Mouse (Mus musculus) left cerebral cortex, adult 11 months (tissue): ENCODE data around the gene Tbl2.

Source experiments
- DNase-seq: peaks from one replicate; pipeline ENCODE4 v3.0.0; 2022; ENCODE audit warnings: low spot score

The Tbl2 gene

DNA sequence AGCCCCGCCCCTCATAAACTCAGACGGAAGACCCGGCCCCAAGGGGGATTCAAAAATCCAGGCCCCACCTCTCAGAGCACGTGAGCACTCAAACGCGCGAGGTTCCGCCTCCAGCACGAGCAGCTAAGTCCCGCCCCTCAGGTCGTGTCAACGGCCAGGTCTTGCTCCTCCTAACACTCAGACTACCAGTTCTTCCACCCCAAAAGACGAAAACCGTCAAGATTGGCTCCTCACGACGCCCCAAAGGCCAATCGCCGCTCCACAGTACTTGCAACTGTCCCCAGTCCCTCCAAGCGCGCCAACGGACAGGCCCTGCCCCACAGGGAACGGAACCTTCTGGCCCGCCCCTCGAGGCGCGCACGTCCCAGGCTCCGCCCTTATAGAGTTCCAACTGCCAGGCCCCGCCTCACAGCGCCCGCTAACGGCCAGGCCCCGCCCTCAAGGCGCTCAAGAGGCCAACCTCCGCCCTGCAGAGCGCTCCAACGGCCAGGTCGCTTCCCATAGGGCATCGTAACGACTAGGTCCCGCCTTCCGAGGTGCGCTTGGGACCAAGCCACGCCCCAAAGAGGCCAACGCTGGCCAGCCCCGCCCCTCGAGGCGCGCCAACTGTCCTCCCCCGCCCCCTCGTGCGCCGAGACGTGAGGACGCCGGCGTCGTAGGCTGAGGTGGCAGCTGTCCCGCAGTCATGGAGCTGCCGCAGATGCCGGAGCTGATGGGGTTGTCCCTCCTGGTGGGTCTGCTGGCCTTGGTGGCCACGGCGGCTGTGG lies at the start of gene Tbl2:
TSS of gene Tbl2 (plus strand) at position 605 of the 767 bp plus-strand sequence.
- peak; percentile 95 for DNase-seq

GRCm38 (mm10) chr5:135100981-135101380 lies 48.5 kb upstream of the Tbl2 start:
- no peak for DNase-seq

DNA sequence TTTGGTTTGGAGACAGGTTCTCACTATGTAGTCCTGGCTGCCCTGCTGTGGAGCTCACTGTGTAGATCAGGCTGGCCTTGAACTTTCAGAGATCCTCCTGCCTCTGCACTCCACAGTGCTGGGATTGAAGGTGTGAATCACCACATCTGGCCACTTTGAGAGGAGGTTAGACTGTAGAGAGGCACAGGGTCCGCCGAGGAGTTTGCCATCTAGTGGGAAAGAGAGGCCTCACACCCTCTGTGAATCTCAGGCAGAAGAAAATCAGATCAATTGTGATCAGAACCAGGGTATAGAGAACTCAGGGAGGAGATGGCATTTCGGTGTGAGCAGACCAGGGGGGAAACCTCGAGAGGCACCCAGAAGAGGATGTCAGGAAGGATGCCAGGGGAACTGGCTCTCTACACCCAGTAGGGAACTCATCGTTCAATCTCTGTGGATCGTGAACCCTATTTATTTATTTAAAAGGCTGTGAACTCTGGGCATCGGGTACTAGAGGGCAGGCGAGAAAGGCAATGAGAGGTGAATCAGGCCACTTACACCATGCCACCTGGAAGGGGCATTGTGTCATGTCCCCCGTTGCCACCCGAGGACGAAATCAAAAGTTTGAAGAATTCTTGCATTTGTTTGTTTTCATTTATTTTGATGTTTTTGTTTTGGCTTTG lies 45.3 kb upstream of the Tbl2 start:
- DNase-seq, result no peak

GRCm38 (mm10) chr5:135106758-135107256 lies 42.6 kb upstream of the Tbl2 start:
- DNase-seq, result peak; percentile 49

DNA sequence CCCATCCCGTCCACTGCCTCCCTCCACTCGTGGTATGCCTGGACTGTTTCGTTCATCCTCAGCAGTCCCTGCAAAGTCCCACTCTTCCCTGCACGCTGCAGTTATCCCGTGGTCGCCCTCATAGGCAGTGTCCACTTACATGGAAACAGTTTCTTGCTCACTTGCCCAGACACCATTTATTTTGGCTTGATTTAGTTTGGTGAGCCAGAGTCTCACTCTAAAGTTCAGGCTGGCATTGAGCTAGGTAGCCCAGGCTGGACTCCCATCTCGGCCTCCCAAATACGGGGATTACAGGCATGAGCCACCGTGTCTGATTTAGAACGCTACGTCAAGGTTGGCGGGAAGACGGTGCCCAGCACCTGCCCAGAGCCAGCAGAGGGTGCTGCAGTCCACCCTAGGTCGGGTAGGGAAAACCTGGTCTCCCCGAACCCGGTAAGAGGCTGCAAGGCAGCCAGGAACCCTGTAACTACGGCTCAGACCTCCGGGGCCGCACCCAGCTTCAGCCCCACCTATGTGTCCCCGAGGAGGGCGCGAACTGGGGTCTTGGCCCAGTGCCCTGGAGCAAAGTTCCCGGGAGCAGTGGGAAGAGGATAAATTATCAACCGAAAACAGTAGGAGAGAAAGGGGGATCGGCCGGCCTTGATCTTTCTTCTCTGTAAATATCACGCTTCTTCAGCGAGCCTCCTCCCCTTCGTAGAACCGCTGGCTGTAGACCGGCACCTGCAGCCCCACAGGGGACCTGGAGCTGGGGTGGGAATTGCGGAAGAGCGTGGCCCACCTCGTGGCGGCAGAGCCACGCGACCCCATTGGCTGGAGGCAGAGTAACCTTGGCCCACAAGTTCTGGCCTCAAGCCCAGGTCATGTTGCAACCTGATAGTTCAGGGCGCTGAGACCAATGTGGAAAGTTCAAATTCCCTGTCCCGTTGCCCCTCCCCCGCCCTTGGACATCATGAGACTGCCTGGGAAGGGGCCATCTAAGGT lies 41.6 kb upstream of the Tbl2 start:
- DNase-seq, result no peak

DNA sequence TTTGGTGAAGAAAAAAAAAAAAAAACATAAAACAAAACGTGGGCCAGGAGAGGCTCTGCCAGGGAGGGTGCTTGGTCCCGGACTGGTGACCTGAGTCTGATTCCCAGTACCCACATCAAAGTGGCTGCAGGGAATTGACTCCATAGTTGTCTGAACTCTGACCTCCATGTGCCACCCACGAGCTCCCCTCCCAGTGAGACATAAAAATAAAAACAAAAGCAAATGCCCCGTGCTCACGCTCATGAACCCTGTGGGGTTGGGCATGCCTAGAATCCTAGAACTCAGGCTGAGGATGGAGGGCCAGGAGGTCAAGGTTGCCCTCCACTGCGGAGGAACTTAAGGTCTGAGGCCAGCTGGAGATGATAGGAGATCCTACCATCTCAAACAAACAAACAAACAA lies 40.4 kb upstream of the Tbl2 start:
- DNase-seq, result no peak

- no peak for DNase-seq
Observed at GRCm38 (mm10) chr5:135109426-135109825, 40.0 kb upstream of the Tbl2 start.

- DNase-seq, result no peak
Observed at GRCm38 (mm10) chr5:135109976-135110375, 39.5 kb upstream of the Tbl2 start.

- no peak for DNase-seq
Observed at GRCm38 (mm10) chr5:135113782-135114181, 35.7 kb upstream of the Tbl2 start.

- DNase-seq, result no peak
Observed at GRCm38 (mm10) chr5:135115241-135115640, 34.2 kb upstream of the Tbl2 start.

DNA sequence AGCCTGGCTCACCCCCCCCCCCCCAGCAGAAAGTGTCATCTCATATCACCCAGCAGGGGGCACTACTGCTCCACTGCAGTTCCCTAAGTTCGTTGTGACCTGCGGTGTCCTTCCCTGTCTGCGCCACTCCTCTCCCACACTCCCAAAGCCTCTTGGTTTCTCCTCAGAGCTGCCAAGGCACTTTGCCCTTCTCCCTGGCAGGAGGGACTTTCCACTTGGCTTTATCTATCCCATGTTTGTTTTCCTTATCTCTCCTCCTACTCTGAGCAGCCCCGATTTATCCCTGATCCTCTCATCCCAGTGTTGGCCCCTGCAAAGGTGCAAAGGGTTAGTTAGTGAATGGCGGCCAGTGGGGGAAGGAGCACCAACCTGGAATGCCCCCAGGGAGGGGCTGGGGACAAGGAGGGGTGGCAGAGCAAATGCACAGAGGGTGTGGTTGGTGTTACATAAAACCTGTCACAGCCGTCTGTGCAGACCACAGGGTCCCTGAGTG lies 30.8 kb upstream of the Tbl2 start:
- no peak for DNase-seq

GRCm38 (mm10) chr5:135120753-135121152 lies 28.7 kb upstream of the Tbl2 start:
- no peak for DNase-seq

GRCm38 (mm10) chr5:135126121-135126520 lies 23.3 kb upstream of the Tbl2 start:
- DNase-seq, result no peak

GRCm38 (mm10) chr5:135127669-135128068 lies 21.8 kb upstream of the Tbl2 start:
- no peak for DNase-seq

DNA sequence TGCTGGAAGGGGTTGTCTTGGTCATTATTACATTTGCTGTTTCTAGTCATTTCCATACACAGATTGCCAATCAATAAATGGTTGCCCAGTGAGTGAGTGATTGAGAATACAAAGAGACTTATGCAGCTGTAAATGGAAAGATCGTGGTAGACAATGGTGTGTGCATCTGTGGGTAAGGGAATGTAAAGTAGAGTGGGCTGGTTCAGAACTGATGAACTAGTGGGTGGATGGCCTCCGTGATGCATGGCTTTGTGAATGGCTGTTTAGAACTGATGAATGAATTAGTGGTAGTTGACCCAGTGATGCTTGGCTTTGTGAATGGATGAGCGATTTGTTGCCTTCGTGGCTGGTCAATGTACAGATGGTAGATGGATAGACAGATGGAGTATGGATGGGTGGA lies 19.7 kb upstream of the Tbl2 start:
- DNase-seq, result no peak

- DNase-seq, result no peak
Observed at GRCm38 (mm10) chr5:135133736-135134405, 15.6 kb upstream of the Tbl2 start.

DNA sequence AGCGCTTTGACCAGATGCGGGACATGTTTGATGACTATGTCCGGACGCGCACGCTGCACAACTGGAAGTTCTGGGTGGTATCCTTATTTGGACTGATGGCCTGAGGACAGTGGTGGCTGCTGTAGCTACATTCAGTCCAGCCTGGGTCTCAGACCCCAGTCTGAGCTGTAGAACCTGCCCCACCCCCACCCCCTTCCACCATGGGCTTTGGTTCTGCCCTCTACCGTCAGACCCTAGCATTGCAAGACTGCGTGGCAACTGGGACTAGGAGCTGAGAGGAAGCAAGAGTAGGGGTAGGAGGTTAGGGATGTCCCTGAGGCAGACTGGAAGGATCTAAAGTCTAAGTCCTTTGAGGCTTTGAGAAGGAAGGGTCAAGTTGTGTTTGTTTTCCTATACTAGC lies 14.9 kb upstream of the Tbl2 start:
- DNase-seq, result no peak

DNA sequence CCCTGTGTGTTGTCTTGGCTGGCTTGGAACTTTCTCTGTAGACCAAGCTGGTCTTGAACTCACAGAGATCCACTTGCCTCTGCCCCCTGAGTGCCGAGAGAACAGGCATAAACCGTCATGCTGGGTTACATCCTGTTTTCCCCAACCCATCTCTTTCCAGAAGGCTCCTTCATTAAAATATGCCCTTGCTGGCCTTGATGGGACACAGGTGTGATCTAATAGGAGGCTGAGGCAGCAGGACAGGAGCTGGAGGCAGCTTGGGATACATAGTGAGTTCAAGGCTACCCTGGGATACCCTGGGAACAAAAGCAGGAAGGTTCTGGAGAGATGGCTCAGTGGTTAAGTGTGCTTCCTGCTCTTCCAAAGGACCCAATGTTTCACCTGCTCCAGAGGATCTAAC lies 9.6 kb upstream of the Tbl2 start:
- no peak for DNase-seq

DNA sequence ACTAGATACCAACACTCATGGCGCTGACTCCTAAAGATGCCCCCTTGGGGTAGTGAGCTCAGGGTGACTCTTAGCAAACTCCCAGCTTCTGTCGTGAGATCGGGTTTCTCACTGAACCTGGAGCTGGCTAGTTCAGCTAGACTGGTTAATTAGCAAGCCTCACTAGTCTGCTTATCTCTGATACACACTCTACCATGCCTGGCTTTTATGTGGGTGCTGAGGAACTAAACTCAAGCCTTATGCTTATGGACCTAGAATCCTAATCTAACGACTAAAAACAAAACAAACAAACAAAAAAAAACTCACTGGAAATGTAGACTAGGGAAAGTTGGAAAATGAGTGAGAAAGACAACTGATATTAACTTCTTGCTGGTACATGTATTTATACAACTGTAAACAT lies 5.0 kb upstream of the Tbl2 start:
- no peak for DNase-seq

DNA sequence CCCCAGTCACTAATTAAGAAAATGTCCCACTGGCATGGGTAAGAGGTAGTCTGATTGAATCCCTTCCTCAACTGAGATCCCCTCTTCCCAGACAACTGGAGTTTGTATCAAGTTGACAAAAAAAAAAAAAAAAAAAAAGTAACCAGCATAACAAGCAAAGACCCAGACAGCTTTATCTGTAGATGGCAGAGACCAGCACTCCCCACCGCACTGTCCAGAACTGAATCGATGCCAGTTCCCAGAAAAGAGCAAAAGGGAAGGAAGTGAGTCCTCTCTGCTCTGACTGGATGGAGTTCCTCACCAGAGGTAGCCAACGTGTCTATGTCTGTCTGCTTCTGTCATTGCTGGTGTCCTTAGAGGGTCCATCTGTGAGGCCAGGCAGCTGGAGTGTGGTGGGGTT lies 3.9 kb upstream of the Tbl2 start:
- DNase-seq, result no peak

DNA sequence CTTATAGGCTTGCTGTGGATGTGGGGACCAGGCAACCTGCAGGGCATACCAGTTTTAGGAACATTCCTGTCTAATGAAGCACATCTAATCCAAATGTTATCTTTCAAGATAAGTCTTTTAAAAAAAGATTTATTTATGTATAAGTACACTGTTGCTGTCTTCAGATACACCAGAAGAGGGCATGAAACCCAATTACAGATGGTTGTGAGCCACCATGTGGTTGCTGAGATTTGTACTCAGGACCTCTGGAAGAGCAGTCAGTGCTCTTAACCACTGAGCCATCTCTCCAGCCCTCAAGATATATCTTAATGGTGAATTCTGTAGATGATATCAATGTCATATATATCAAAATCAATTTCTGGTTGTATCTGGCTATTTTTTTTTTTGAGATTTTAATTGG lies 3.5 kb upstream of the Tbl2 start:
- no peak for DNase-seq

GRCm38 (mm10) chr5:135148715-135149052 lies 773 bp upstream of the Tbl2 start:
- DNase-seq, result no peak
